Mouse (Mus musculus) urinary bladder, adult 2 months (tissue): ENCODE data around the gene Nell2. TPM values are rescaled to one million over a fixed set of nuclear protein-coding genes. Genes with fewer than 3 reads are reported as not detected.
"Not testable (repeated sequence)": the region's sequence is repeated elsewhere in the genome, so short reads cannot be mapped to it uniquely, and the experiment has no call there.

Source experiments
- DNase-seq: peaks from one replicate; pipeline ENCODE4 v3.0.0; 2022; ENCODE audit warnings: low spot score
- polyA plus RNA-seq: library from polyadenylated mRNA; depleted of rRNA; stranded (reverse); fragments of >200 nt; gene quantifications from 2 replicates; pipeline ENCODE4 v1.2.3, GENCODE M21; 2012

Nell2 gene
- polyA plus RNA-seq, 1 experiment, result 2.4 TPM

DNA sequence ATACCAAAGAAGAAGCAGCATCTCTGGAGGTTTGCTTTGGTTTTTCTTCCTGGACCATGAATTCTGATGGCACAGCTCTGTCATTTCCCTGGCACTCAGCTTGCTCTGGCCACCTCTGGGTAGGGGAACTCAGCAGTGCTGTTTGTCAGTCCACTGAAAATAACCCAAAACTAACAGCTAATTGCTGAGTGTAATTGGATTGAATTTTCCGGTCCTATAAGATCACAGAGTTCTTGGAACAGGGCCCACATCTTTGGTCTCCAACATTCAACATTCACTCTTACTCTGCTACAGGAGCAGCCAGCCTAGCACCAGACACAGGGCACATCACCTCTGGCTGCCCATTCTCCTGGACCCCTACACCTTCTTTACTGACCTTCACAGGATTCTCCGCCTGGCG, 287.2 kb downstream of the Nell2 start:
- DNase-seq, result no peak

DNA sequence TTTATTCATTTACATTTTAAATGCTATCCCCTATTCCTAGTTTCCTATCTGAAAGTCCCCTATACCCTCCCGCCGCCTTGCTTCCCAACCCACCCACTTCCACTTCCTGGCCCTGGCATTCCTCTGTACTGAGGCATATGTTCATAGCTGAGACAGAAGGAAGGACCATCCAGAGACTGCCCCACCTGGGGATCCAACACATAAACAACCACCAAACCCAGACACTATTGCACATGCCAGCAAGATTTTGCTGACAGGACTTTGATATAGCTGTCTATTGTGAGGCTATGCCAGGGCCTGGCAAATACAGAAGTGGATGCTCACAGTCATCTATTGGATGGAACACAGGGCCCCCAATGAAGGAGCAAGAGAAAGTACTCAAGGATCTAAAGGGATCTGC, 291.3 kb downstream of the Nell2 start:
- DNase-seq, result not testable (repeated sequence)

DNA sequence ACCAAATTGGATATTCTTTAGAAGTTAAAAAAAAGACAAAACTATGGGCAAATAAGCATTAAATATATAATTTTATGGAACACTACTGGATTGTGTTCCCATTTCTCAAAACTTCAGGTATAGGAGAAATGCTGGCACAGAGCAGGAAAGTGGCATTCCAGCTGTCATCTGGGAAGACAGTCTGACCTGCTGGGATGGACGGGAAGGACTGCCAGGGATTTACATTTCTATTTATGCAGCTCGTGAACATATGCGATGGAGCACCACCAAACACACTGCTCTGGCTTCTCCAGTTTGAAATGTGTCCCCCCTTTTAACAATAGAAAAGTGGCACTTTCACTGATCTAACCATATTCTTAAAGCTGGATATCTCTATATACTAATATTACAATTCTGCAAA, 291.9 kb downstream of the Nell2 start:
- DNase-seq, result no peak

DNA sequence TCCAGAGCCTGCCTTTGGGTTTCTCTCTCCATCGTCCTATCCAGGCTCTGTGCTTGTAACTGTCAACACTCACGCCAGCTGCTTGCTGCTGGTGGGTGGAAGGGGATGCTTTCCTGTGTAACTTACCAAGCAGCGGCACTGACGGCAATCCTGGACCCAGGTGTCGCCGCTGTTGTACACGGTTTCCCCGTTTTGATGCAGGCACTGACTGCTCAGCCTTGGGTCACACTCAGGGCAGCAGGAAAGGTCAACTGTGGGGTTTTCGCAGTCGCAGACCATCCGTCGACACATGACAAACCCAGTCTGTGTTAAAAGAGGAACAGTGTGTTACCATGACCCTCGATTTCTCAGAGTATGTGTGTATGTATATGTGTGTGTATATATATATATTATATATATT, 297.2 kb downstream of the Nell2 start:
- no peak for DNase-seq

DNA sequence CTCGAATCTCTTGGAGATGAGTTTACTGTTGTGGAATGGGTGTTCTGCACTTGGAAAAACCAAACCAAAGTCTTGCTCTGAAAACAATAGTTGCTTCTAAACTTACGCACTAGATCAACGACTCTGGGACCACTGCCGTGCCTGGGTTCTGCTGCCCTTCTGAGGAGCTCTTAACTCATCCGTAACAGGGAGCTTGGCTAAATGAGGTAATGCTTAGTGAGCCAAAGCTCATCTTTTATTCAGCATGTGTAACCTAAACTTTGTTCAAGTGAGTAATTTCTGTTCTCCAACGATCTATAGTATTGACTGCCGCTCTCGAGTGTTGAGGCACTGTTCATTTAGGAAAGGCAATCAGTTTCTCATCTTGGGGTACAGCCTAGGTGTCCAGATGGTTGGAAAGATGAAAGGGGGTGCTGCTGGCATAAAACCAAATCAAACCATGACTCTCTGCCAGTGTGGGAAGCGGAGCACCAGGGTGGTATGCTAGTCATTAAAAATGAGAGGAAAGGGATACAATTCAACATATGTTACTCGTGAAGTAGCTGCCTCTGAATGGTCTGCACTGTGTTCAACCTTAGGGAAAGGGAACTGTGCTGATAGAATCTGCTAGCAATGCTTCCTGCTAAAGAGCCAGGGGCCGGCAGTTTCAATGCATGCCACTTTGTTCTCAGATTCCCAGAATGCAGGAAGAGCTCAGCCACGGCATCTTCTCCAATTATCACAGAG, 311.6 kb downstream of the Nell2 start:
- no peak for DNase-seq

DNA sequence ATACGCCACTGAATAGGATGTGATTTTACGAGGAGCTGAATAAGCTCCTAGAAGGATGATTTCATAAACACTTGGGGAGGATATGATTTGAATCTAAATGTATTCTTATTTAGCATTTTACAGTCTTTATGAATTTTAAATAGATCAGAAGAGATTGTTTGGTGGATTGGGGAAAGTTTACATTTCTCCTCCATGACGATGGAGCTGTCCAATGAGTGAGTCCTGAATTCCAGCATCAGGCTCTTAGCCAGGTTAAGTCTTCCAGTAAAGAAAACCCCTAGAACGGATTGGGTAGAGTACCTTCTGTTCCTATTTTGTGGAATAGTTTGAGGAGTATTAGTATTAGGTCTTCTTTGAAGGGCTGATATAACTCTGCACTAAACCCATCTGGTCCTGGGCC, 317.8 kb downstream of the Nell2 start:
- no peak for DNase-seq

DNA sequence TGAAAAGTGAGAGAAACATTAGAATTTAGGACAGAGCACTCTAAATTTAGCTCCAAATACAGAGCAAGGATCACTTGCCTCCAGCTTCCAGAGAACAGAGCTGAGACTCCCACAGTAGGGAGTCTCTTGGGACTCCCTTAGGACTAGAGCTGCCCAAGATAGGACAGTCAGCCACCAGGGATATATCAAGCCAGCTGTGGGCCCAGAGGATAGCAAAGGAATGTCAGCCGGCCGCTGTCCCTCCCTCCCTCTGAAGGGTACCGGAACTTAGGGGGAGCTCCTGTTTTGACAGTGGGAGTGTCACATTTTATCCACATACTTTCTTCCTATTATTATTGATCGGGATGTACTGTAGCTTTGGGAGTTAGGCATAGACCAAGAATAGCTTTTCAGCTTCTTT, 319.2 kb downstream of the Nell2 start:
- no peak for DNase-seq

DNA sequence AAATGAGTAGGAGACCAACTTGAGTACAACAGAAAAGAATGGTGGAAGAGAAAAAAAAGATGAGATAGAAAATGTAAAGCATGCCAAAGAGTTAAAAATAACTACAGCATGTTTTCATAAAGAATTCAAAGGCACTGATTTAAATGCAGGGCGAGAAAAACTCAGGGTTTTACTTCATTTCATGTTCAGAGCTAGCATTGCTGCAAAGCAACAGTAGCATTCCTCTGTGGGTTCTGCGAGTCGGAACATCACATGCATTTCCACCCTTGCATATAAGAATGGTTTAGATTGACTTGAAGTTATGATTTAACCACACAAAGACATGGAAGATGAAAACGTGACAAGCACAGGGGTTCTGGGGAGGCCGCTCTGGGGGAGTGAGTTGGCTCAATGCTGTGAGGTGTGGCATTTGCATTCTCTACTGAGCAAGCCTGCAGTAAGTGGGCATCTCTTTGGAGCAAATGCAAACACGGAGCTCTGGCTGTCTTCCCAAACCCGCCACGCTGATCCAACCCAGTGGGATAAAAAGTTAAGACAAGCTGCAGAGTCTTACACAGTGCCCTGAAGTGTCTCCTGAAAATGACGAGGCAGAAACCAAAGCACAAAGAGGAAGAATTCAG, 334.6 kb downstream of the Nell2 start:
- DNase-seq, result no peak

DNA sequence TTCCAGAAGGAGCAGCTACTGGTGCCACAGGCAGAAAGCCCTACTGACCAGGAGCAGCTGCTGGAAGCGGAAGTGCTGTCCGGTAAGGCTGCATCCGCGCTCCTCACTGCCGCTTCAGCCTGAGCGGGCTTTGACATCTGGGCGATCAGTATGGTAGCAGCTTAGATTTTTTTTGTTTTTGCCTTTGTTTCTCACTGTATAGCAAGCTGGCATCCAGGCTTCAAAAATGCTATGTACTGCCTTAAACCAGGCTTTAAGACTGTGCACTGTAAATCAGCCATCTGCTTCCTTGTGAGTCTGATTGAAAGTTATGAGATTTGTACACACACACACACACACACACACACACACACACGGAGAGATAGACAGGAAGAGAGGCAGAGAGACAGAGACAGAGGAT, 335.4 kb downstream of the Nell2 start:
- DNase-seq, result no peak

DNA sequence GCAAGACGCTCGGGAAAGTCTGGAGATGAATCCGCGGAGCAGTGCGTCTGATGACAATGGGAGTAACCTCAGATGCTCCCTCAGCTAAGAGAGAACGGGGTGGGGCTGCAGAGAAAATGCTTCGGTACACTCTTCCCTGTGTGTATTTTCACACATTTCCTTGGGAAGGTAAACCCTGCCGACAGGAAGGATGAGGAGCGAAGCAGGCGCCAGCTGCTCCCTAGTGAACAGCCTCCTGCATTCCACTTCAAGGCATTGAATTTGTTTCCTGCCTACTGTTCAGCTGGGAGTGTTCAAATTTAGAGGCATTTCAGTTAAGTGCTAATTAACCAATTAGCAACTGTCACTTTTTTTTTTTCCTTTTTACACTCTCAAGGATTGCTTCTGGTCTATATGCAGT, 342.1 kb downstream of the Nell2 start:
- no peak for DNase-seq

DNA sequence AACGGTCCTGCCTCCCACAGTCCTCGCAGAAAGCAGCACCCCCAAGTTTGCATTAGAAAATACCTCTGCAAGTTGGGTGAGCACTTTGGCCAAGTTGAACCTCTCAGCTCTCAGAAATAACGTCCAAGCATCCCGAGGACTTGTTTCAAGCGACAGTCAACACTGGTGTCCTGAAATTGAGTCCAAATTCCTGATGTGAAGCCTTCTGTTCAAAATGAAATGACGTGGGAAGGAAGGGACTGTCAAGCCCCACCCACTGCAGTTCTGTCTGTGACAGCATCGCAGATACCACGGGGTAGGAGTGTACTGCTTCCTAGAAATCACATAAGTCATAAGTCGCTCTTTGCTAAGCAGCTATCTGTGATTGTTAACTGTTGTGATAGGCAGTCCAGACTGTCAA, 342.9 kb downstream of the Nell2 start:
- no peak for DNase-seq

DNA sequence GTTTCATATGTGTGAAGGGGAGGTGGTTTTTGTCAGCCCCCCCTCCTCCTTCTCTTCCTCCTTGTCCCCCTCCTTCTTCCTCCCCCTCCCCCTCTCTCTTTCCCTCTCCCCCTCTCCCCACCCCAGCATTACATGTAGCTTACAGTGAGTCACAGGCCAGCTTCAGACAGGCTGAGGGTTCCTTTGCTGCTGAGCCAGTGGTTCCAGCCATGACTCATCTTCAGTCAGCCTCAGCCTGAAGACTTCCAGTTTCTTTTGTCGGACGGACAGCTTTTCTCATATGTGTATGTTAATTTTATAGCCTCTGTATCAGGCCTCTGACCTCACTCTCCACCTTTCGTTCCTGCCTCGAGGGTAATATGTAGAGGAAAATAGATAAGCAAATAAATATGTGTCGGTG, 344.9 kb downstream of the Nell2 start:
- no peak for DNase-seq

DNA sequence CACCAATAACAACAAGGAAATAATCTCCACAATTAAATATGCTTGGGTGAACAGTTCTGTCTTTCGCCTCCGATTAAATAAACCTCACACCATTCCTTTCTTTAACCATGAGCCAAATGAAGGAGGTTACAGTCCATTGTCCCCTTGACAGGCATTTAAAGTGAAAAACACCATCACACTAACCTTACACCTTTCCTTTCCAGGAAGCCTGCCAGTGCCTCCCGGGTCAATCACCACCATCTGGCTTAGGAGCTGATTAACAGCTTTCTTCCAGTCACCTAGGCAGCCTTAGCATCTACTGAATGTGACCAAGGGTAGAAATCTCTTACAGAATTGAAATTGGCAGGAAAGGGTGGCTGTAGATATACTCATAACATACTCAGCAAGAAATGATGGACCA, 371.5 kb downstream of the Nell2 start:
- DNase-seq, result no peak

DNA sequence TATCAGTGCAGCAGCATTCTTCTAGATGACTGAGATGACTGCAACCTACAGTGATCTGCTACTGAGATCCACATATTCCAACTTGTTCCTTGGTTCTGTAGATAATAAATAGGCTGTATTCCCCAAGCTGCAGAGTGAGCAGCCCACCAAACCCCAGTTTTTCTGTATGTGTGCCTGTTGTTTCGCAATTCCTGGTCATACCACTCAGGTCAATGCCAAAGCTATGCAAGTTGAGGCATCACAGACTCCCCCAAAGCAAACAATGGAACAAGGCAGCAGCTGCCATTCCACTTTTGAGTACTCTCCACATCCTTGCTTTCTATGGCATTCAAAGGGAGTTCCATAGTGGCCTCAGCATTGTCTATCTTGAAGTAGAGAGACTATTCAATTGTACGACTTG, 383.2 kb downstream of the Nell2 start:
- DNase-seq, result no peak

DNA sequence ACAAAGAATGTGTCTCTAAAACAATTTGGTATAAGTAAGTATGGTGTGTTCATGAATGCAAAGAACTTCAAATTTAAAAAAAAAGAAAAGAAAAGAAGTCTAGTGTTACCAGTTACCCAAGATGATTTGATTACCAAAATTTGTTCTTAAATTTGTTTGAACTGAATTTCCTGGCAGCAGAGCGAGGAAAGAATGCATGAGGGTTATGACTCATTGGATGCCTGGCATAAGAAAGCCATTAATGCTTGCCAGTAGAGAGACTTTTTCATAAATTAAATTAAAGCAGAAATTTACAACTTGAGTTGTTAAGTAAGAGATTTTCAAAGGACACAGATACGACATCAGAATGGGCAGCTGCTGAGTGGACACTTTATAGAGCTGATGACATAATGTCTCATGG, 384.2 kb downstream of the Nell2 start:
- no peak for DNase-seq

DNA sequence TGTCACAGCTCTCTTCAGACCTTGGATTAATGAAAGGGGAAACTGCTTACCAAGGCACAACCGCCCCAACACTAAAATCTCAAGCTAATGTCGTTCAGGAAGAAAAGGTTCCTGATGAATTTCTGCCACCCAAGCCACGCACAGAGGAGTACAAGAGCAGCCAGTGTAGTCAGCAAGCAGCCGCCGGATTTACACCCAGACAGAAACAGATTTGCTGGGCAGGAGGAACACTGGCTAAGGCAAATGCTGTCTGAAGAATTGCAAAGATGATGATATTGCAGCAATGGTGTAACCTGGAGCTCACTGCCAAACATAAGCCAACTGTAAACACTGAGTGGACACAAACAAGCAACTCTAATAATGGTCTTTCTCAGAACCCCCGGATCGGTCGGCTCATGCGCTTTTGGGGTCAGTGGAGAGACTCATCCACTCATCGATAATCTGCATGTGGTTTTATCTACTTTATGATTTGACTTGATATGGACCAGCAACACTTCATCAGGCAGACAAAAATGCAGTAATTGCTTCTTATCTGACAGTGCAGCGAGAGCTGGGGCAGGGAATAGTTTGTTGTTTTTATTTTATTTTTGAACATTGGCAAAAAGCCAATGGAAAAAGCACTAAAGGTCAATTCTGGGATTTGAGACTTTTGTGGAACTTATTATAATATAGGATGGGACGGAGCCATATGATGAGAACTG, 389.5 kb downstream of the Nell2 start:
- DNase-seq, result no peak

DNA sequence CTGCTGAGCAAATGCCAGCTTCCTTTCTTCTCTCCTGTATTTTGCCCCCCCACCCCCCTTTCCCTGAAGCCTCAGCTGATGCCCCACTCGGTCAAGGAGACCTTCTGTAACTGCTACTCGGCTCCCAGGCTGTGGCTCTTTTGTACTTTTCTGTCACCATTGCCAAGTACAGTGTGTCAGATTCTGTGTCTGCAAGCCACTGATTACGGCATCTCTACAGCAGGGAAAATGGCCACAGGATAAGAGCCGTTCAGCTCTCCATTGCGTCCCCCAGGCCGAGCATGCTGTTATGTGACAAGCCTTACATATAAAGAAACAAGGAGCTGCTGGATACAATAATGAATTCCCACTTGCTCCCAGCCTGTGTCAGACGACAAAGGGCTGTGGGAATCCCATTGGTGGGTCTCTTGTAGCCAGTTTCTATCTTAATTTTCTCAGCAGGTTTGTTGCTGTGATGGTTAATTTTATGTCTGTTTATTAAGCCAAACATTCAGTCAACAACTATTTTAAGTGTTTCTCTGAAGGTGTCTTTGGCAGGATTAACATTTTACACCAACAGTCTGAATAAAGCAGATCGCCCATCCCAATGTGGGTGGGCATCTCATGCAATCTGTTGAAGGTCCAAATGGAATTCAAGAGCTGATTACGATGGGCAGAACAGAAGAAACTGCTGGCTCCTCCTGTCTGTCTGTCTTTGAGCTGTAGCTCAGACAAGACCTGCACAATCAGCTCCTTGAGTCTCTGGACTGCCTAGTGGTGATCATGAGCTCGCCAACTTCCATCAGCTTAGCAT, 391.1 kb downstream of the Nell2 start:
- no peak for DNase-seq

DNA sequence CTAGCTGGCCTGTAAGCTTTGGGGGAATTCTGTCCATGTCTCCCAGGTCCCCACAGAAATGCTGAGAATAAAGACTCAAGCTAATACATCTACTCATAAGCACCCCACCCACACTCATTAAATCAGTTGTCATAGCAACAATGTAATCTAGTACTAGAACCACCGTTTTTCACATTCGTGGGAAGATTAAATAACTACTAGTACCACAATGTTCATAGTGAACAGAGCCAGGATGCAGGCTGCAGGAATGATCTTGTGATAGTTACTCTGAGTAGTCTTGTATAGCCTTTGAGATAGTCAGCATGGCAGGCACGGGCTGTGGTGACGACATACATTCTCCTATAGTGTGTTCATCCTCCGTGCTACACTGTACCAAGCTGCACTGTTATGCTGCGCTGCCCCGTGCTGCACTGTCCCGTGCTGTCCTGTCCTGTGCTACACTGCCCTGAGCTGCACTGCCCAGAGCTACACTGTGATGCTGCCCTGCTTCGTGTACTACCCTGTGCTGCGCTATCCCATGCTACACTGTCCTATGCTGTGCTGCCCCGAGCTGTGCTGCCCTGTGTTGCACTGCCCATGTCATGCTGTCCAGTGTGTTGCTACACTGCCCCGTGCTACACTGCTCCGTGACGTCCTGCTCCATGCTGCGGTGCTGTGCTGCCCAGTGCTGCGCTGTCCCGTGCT, 392.3 kb downstream of the Nell2 start:
- no peak for DNase-seq

DNA sequence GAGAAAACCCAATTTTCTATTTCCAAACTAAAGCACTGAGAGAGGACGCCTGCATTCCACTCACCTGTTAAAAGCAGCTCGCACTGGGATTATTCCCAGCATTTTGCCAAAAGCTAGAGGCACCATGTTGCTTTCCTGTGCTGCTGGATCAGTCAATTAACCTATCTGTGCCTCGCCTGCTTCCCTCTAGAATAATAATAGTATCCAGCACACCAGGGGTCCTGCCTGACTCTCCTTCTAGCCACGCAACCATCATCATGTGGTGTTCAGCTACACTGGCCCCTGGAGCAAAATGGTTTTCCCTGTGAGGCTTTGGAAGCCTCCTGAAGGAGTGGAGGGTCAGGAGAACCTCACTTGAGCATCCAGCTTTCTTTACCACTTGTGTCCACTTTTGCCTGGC, 397.0 kb downstream of the Nell2 start:
- no peak for DNase-seq

DNA sequence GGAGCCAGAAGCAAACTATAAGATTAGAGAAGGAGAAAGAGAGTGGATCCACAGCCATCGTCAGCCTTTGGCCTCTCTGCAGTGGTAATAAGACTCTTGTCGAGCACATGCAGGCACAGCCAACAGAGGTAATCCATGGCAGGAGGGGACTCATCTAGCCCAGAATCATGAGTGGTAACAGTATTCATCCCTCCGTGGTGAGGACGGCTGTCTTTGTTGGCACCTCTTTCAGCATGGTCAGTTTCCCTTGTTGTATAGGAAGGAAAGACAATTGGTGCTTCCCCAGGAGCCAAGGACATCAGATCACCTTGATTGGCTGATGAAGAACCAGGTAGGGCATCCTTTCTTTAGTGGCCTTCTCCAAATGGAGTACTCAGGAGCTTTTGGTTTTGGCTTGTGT, 419.7 kb downstream of the Nell2 start:
- DNase-seq, result no peak

DNA sequence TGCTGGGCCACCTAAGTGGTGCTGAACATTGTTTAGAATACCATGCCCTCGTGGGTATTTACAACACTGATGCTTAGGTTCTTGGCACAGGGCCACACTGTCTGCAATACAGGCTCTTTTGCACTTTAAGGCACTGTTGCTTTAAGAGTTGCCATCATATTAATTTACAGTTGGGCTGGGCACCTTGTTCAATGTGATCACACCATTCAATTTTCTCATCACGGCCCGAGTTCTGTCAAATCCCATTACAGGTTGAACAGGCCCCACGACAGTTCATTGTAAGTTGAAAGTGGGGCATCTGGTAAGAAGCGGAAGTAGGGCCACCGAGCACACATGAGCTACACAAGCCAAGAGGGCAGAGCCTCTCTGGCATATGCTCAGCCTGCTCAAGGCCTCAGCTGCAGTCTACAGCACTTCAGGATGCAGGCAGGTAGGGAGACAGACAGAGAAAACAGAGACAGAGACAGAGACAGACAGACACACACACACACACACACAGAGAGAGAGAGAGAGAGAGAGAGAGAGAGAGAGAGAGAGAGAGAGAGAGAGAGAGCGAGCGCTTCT, 421.0 kb downstream of the Nell2 start:
- no peak for DNase-seq

DNA sequence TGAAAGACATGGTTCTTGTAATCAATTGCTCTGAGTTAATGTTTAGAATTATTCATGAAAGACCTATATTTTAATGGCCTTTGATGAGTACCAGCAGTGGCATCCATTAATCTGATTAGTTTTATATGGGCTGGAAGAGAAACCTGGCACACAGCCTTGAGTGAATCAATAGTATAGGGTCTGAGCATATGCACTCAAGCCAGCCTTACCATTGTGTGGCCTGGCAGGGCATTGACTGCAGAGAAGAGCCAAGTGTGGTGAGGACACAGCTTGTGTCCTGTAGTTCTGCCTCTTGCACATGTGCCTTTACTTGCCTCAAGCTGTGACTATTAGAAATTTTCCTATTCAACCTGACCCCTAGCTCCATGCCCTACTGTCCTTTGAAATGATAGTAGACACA, 426.8 kb downstream of the Nell2 start:
- DNase-seq, result no peak
